Mouse (Mus musculus): ENCODE data around the gene Txn1.

DNA sequence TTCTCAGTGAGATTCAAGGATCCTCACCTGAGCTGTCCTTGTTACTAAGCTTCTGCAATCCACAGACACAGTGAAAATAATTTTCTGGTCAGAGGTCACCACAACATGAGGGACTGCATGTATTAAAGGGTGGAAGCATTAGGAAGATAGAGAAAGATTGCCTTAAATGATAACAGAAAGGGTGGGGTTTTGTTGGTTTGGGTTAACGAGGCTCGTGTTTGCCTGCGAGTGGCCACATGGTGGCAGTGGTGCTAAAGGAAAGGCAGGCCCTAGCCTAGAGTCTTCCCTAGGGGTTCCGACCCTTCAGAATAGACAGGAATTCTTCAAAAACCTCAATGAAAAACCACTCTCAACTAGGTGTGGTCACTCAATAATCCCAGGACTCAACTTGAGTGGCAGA is 55.0 kb downstream of the Txn1 start:
- TF ChIP-seq CTCF (IDR thresholded peaks at IDR 0.05; ENCODE audit: borderline replicate concordance, insufficient read depth, low read depth, low read length) (peak; percentile 90), POLR2A (IDR thresholded peaks at IDR 0.05; ENCODE audit: borderline replicate concordance, insufficient read depth, low read length) (no peak)

Measured in cerebellum, adult 2 months (tissue).